Mouse (Mus musculus): ENCODE measurements around the gene Uhmk1.

DNA sequence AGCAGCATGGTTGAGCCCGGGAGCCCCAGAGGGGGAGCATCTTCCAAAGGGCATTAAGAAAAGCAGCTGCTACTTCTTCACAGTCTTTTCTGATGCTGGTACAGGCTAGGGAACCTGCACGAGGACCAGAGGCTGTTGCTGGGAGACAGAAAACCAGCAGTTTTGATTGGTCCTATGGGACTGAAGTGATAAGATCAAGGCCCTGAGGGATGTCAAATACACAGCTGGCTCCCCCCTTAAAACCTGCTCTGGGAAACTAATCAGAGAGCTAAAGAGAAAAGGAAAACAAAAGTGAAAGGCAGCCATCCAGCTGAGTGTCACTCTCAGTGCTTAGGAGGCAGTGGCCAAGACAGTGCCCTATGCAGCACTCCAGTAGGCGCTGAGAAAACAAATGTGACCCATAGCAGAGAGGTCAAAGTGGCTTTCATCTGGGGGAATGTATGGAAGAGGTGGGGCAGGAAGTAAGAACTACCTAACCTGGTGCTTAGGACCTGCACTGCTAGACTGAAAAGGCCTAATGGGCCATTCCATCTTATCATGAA, 54.7 kb downstream of the Uhmk1 start:
- TF ChIP-seq CTCF (IDR thresholded peaks at IDR 0.05; ENCODE audit: low read depth) (no peak), EP300 (IDR thresholded peaks at IDR 0.05; ENCODE audit: low read depth) (no peak)
